Mouse (Mus musculus): Measurements from ENCODE around the gene Cryba2. TPM values are rescaled to one million over a fixed set of nuclear protein-coding genes. Genes with fewer than 3 reads are reported as not detected.

The Cryba2 gene
- polyA plus RNA-seq, 1 experiment from 2014 or later, result not detected

- no peaks in the 10 kb centered on the region for H3K36me3 ChIP-seq (replicated peaks)
- no peaks in the 10 kb centered on the region for H3K9me3 ChIP-seq
- H3K27me3 ChIP-seq, result peaks cover 93% of the 10 kb centered on the region
- H3K4me2 ChIP-seq, result peak overlapping the region; percentile 57
- no peak overlapping the region for H3K27ac ChIP-seq
- under 1% methylated on average over 73 of the region's 74 CpGs for WGBS
- no peak for ATAC-seq (ENCODE audit: low FRiP score)
- peak overlapping the region; percentile 36; the same call in 1 of the 2 replicates for H3K9ac ChIP-seq
- peak overlapping the region; percentile 38 for H3K4me3 ChIP-seq (replicated peaks)
- H3K4me1 ChIP-seq, result peaks cover 32% of the 10 kb centered on the region
Measured at GRCm38 (mm10) chr1:74882055-74882734, 10.7 kb downstream of the Cryba2 start.

- no peak overlapping the region for H3K9ac ChIP-seq
- 0 out of 2 replicates have a peak, but pooled peaks have one; percentile 44 for ATAC-seq (ENCODE audit: low FRiP score)
- no peak overlapping the region for H3K4me3 ChIP-seq (replicated peaks)
- H3K4me1 ChIP-seq, result peaks cover 31% of the 10 kb centered on the region
- no peaks in the 10 kb centered on the region for H3K36me3 ChIP-seq (replicated peaks)
- no peak overlapping the region for H3K4me2 ChIP-seq
- peaks cover 83% of the 10 kb centered on the region for H3K27me3 ChIP-seq
- H3K9me3 ChIP-seq, result no peaks in the 10 kb centered on the region
- 1% methylated on average over 18 of the region's 18 CpGs for WGBS
- H3K27ac ChIP-seq, result no peak overlapping the region
Measured at GRCm38 (mm10) chr1:74880785-74881360, 12.1 kb downstream of the Cryba2 start.

- Histone ChIP-seq H3K9me3 (no peaks in the 10 kb centered on the region), H3K4me3 (replicated peaks) (no peak overlapping the region), H3K4me1 (peaks cover 9% of the 10 kb centered on the region), H3K4me2 (no peak overlapping the region), H3K27ac (no peak overlapping the region), H3K36me3 (replicated peaks) (no peaks in the 10 kb centered on the region), H3K27me3 (peaks cover 60% of the 10 kb centered on the region), H3K9ac (no peak overlapping the region)
- 61% methylated on average over 3 of the region's 3 CpGs for WGBS
- no peak for ATAC-seq (ENCODE audit: low FRiP score)
Measured at GRCm38 (mm10) chr1:74877199-74877598, 15.7 kb downstream of the Cryba2 start.

- Histone ChIP-seq H3K9me3 (no peaks in the 10 kb centered on the region), H3K27ac (no peak overlapping the region), H3K9ac (no peak overlapping the region), H3K27me3 (peaks cover 23% of the 10 kb centered on the region), H3K4me2 (no peak overlapping the region), H3K4me1 (no peaks in the 10 kb centered on the region), H3K4me3 (replicated peaks) (no peak overlapping the region), H3K36me3 (replicated peaks) (no peaks in the 10 kb centered on the region)
- no peak for ATAC-seq (ENCODE audit: low FRiP score)
- 65% methylated on average over 2 of the region's 2 CpGs for WGBS
Measured at GRCm38 (mm10) chr1:74872218-74872617, 20.7 kb downstream of the Cryba2 start.

GRCm38 (mm10) chr1:74861783-74862182, 31.2 kb downstream of the Cryba2 start:
- Histone ChIP-seq H3K36me3 (replicated peaks) (no peaks in the 10 kb centered on the region), H3K9me3 (no peaks in the 10 kb centered on the region), H3K27ac (no peak overlapping the region), H3K4me1 (peaks cover 29% of the 10 kb centered on the region), H3K4me2 (no peak overlapping the region), H3K4me3 (replicated peaks) (no peak overlapping the region), H3K9ac (no peak overlapping the region), H3K27me3 (peaks cover 42% of the 10 kb centered on the region)
- no peak for ATAC-seq (ENCODE audit: low FRiP score)

GRCm38 (mm10) chr1:74859223-74859984, 33.5 kb downstream of the Cryba2 start:
- H3K4me1 ChIP-seq, result peaks cover 46% of the 10 kb centered on the region
- no peaks in the 10 kb centered on the region for H3K9me3 ChIP-seq
- H3K27ac ChIP-seq, result no peak overlapping the region
- peak overlapping the region; percentile 94; the same call in 1 of the 2 replicates for H3K4me2 ChIP-seq
- H3K4me3 ChIP-seq (replicated peaks), result no peak overlapping the region
- H3K27me3 ChIP-seq, result peaks cover 63% of the 10 kb centered on the region
- WGBS, result 42% methylated on average over 6 of the region's 6 CpGs
- H3K9ac ChIP-seq, result no peak overlapping the region
- ATAC-seq (ENCODE audit: low FRiP score), result no peak
- H3K36me3 ChIP-seq (replicated peaks), result no peaks in the 10 kb centered on the region

GRCm38 (mm10) chr1:74858805-74859204, 34.1 kb downstream of the Cryba2 start:
- Histone ChIP-seq H3K4me3 (replicated peaks) (peak overlapping the region; percentile 65), H3K4me1 (peaks cover 52% of the 10 kb centered on the region), H3K27ac (no peak overlapping the region), H3K9me3 (no peaks in the 10 kb centered on the region), H3K4me2 (peak overlapping the region; percentile 94), H3K9ac (peak overlapping the region; percentile 38; the same call in 1 of the 2 replicates), H3K27me3 (peaks cover 68% of the 10 kb centered on the region), H3K36me3 (replicated peaks) (no peaks in the 10 kb centered on the region)
- 3% methylated on average over 16 of the region's 16 CpGs for WGBS
- no peak for ATAC-seq (ENCODE audit: low FRiP score)

GRCm38 (mm10) chr1:74858171-74858719, 34.7 kb downstream of the Cryba2 start:
- H3K9me3 ChIP-seq, result no peaks in the 10 kb centered on the region
- H3K36me3 ChIP-seq (replicated peaks), result no peaks in the 10 kb centered on the region
- peak overlapping the region; percentile 94 for H3K4me2 ChIP-seq
- peak overlapping the region; percentile 65 for H3K4me3 ChIP-seq (replicated peaks)
- H3K4me1 ChIP-seq, result peaks cover 54% of the 10 kb centered on the region
- peak; percentile 60 for ATAC-seq (ENCODE audit: low FRiP score)
- H3K27ac ChIP-seq, result no peak overlapping the region
- H3K9ac ChIP-seq, result peak overlapping the region; percentile 45; the same call in 1 of the 2 replicates
- H3K27me3 ChIP-seq, result peaks cover 74% of the 10 kb centered on the region
- under 1% methylated on average over 29 of the region's 29 CpGs for WGBS

- Histone ChIP-seq H3K36me3 (replicated peaks) (no peaks in the 10 kb centered on the region), H3K9ac (no peak overlapping the region), H3K4me2 (peak overlapping the region; percentile 94), H3K27ac (no peak overlapping the region), H3K4me3 (replicated peaks) (peak overlapping the region; percentile 65), H3K4me1 (peaks cover 54% of the 10 kb centered on the region), H3K27me3 (peaks cover 80% of the 10 kb centered on the region), H3K9me3 (no peaks in the 10 kb centered on the region)
- ATAC-seq (ENCODE audit: low FRiP score), result no peak
- WGBS, result 6% methylated on average over 4 of the region's 4 CpGs
Measured at GRCm38 (mm10) chr1:74857677-74858076, 35.3 kb downstream of the Cryba2 start.

- no peak overlapping the region for H3K9ac ChIP-seq
- peaks cover 54% of the 10 kb centered on the region for H3K4me1 ChIP-seq
- H3K27ac ChIP-seq, result no peak overlapping the region
- H3K4me2 ChIP-seq, result peak overlapping the region; percentile 94
- no peaks in the 10 kb centered on the region for H3K9me3 ChIP-seq
- H3K36me3 ChIP-seq (replicated peaks), result no peaks in the 10 kb centered on the region
- no peak for ATAC-seq (ENCODE audit: low FRiP score)
- H3K27me3 ChIP-seq, result peaks cover 83% of the 10 kb centered on the region
- peak overlapping the region; percentile 65 for H3K4me3 ChIP-seq (replicated peaks)
- WGBS, result 3% methylated on average over 20 of the region's 20 CpGs
Measured at GRCm38 (mm10) chr1:74857201-74857600, 35.7 kb downstream of the Cryba2 start.

GRCm38 (mm10) chr1:74856791-74857190, 36.2 kb downstream of the Cryba2 start:
- peaks cover 83% of the 10 kb centered on the region for H3K27me3 ChIP-seq

GRCm38 (mm10) chr1:74856439-74856720, 36.6 kb downstream of the Cryba2 start:
- Histone ChIP-seq H3K27ac (no peak overlapping the region), H3K4me3 (replicated peaks) (peak overlapping the region; percentile 65), H3K36me3 (replicated peaks) (no peaks in the 10 kb centered on the region), H3K27me3 (peaks cover 84% of the 10 kb centered on the region), H3K9ac (peak overlapping the region; percentile 84), H3K4me2 (peak overlapping the region; percentile 94), H3K4me1 (peaks cover 62% of the 10 kb centered on the region), H3K9me3 (no peaks in the 10 kb centered on the region)
- ATAC-seq (ENCODE audit: low FRiP score), result no peak
- WGBS, result 4% methylated on average over 11 of the region's 11 CpGs

More at GRCm38 (mm10) chr1:74856791-74857190, 36.2 kb downstream of the Cryba2 start:
- Histone ChIP-seq H3K27ac (no peak overlapping the region), H3K4me1 (peaks cover 58% of the 10 kb centered on the region), H3K9ac (0 out of 2 replicates have a peak overlapping the region, but pooled peaks have one; percentile 84), H3K4me2 (peak overlapping the region; percentile 94), H3K36me3 (replicated peaks) (no peaks in the 10 kb centered on the region), H3K9me3 (no peaks in the 10 kb centered on the region), H3K4me3 (replicated peaks) (peak overlapping the region; percentile 65)
- under 1% methylated on average over 7 of the region's 7 CpGs for WGBS
- ATAC-seq (ENCODE audit: low FRiP score), result no peak

Data from forebrain, embryonic 12.5 days (tissue).